Mouse (Mus musculus): Measurements from ENCODE around the gene Zfp46.

- TF ChIP-seq CTCF (conservative IDR thresholded peaks at IDR 0.05; ENCODE audit: low read length) (no peak), NANOG (IDR thresholded peaks at IDR 0.05; ENCODE audit: borderline replicate concordance, low read length) (no peak)
Observed at GRCm38 (mm10) chr4:136291692-136292091, 7.2 kb downstream of the Zfp46 start.

Data from E14TG2a.4 (cell line).